Mouse (Mus musculus) macrophage (primary cell): Measurements from ENCODE around the gene Prr32. TPM values are rescaled to one million over a fixed set of nuclear protein-coding genes. Genes with fewer than 3 reads are reported as not detected.

Experiments used
- H3K27ac ChIP-seq: fragments of 350-480 bp; formaldehyde crosslinking; 2 replicates; pipeline ENCODE4 v1.9.0; 2021
- H3K36me3 ChIP-seq: fragments of 350-480 bp; formaldehyde crosslinking; 2 replicates; pipeline ENCODE4 v1.9.0; 2021; ENCODE audit errors: inconsistent target
- H3K4me3 ChIP-seq: fragments of 350-480 bp; formaldehyde crosslinking; 2 replicates; pipeline ENCODE4 v1.9.0; 2021; ENCODE audit errors: inconsistent target
- H3K79me2 ChIP-seq: fragments of 350-480 bp; formaldehyde crosslinking; 2 replicates; pipeline ENCODE4 v1.9.0; 2021; ENCODE audit errors: inconsistent target
- WGBS: methylation state at CpG from one replicate; pipeline ENCODE4 v1.1.7; 2026; ENCODE audit warnings: inconsistent platforms; ENCODE audit not compliant: missing documents; 5-methylcytosine and 5-hydroxymethylcytosine counted together
- polyA plus RNA-seq: library from polyadenylated mRNA; stranded (reverse); fragments of 250-400 nt; gene quantifications from 3 replicates; pipeline ENCODE4 v1.2.4, GENCODE M21; 2018; ENCODE audit warnings: inconsistent platforms
- total RNA-seq, 78 experiments: library from RNA; depleted of rRNA; stranded (reverse); fragments of 250-400 nt; gene quantifications; 1 replicate in 9 of 78; 2 replicates in 24 of 78; 3 replicates in 43 of 78; 4 replicates in 2 of 78; pipeline ENCODE4 v1.2.4; 2018; ENCODE audit warnings: inconsistent platforms in 56 of 78

Prr32 gene
- not detected for total RNA-seq (2018; cell fraction: chromatin; rRNA removed)
- not detected for total RNA-seq (2018; cell fraction: cytosol; rRNA removed)
- total RNA-seq (2018; cell fraction: nucleus; rRNA removed): not detected
- polyA plus RNA-seq: not detected in 3 replicates

- 58% methylated on average over 1 of the region's 1 CpGs for WGBS
- H3K36me3 ChIP-seq: no peaks in the 10 kb centered on the region
- H3K27ac ChIP-seq: no peak within 1 kb of the TSS
- no peak within 1 kb of the TSS for H3K4me3 ChIP-seq
- no peaks in the 10 kb centered on the region for H3K79me2 ChIP-seq
Observed at GRCm38 (mm10) chrX:45090604-45091003, at the start of gene Prr32. Prr32 (plus strand) TSS chrX:45090904.
